Comparison of ENCODE assay signal across 8 mouse cellular contexts in the genomic region with DNA sequence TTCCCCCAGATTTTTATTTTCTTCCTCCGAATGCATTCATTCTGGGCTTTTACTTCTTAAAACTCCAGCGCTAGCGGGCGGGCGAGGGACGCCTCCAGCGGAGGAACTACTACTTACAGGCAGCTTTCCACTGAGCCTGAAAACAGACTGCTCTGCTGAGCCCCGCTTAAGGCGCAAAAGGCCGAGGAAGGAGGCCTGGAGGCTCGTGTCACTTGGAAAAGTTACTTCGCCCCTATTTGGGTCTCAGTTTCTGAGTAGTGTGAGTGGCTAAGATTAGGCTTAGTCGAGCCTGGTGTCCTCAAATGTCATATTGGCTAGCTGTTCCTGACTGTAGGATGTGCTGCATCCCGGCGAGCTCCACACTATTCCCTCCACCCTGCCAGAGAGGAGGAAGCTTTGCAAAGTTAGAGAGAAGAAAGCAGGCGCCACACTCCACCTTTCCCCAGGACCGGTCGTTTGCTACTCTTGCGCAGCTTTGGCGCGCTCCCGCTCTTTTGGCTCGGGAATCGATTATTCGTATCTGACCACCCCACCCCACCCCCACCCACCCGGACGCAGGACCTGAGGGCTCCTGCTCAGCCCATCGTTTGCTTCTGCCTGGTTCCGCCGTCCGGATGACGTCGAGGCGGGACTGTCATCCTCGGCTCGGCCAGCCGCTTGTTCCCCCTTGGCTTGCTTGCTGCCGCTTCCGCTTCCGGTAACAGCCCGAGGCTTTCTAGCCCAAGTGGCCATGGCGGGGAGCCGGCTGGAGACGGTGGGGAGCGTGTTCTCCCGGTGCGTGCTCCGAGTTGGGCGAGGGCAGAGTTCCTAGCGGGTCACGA. TPM values are rescaled to one million over a fixed set of nuclear protein-coding genes. Genes with fewer than 3 reads are reported as not detected.
DNase-seq lines count a peak whose midpoint lies in the region; ATAC-seq lines count a peak whose summit lies in the region.

A gene (plus strand): TSS at position 677 of the 821 bp plus-strand sequence.

- H3K9ac ChIP-seq in hindbrain, embryonic 11.5 days (ENCODE audit: low read depth, low read length) = peak within 1 kb of the TSS; percentile 70

- H3K4me3 ChIP-seq in hindbrain, embryonic 11.5 days (ENCODE audit: low read depth, low read length) = peak within 1 kb of the TSS; percentile 58

- ATAC-seq in hindbrain, embryonic 11.5 days (ENCODE audit: low FRiP score) = peak; percentile 94

- H3K27ac ChIP-seq in hindbrain, embryonic 11.5 days (ENCODE audit: low read depth, low read length) = peak within 1 kb of the TSS; percentile 78

- H3K27me3 ChIP-seq in hindbrain, embryonic 11.5 days (ENCODE audit: control insufficient read depth, insufficient read depth, low read length) = no peaks in the 10 kb centered on the region

- under 1% methylated on average over 50 of the region's 51 CpGs for WGBS in hindbrain, embryonic 11.5 days

- peaks cover 4% of the 10 kb centered on the region; the same call in 1 of the 2 replicates for H3K4me1 ChIP-seq in hindbrain, embryonic 11.5 days (replicated peaks; ENCODE audit: control insufficient read depth, insufficient read depth, low read length)

- H3K9me3 ChIP-seq in hindbrain, embryonic 11.5 days (ENCODE audit: control insufficient read depth, low read length) = no peaks in the 10 kb centered on the region

- H3K4me2 ChIP-seq in hindbrain, embryonic 11.5 days (replicated peaks; ENCODE audit: low read depth, low read length) = peak within 1 kb of the TSS; percentile 64

- no peaks in the 10 kb centered on the region for H3K36me3 ChIP-seq in hindbrain, embryonic 11.5 days (ENCODE audit: control insufficient read depth, insufficient read depth, low read length)

- DNase-seq in MN1 (ENCODE audit: low spot score) = peak; percentile 92
- peak; percentile 90 for DNase-seq in cerebellum, adult 9-10 months
- peak; percentile 89 to 91 for DNase-seq in frontal cortex, adult 2 months (ENCODE audit: extremely low spot score in 1 of 2, low spot score in 1 of 2)
- DNase-seq in hindbrain, embryonic 11.5 days (ENCODE audit: low spot score) = peak; percentile 91
- peak; percentile 88 to 92 for DNase-seq in layer of hippocampus, postnatal 10 days (ENCODE audit: low spot score in 2 of 2)
- DNase-seq in lung, postnatal 10 days = peak; percentile 96
- peak; percentile 90 for DNase-seq in ovary, postnatal 36 days (ENCODE audit: low spot score)
- peak; percentile 89 for DNase-seq in thymus, postnatal 25 days

RNA-seq across cellular contexts. Expression of the gene that starts here (rescaled TPM):
- polyA plus RNA-seq in frontal cortex, adult 2 months (2012; rRNA removed) = 71.1 and 76.6 TPM in 2 replicates
- polyA plus RNA-seq in hindbrain, embryonic 11.5 days (2014; fragmentation: Nextera tagmentation; extraction: Ambion mirVana) = 83.2 and 84.5 TPM in 2 replicates
- total RNA-seq in layer of hippocampus, postnatal 10 days (2021) = 10 to 100 TPM; 62.3 to 64.5 TPM

Comparison
In these comparisons a context has a peak if more than half of its experiments do, and no peak if none do; other contexts are left out.
1. Peak in every context shown above with its lines: DNase-seq, ATAC-seq, H3K4me3 ChIP-seq and H3K27ac ChIP-seq.